Mouse (Mus musculus): Measurements from ENCODE around the gene Atf7ip2.

The Atf7ip2 gene

GRCm38 (mm10) chr16:10297696-10298644 lies 105.5 kb downstream of the Atf7ip2 start:
- no peak for DNase-seq (ENCODE audit: low spot score in 2 of 2)

- DNase-seq (ENCODE audit: low spot score in 2 of 2), result no peak
Observed at GRCm38 (mm10) chr16:10299637-10300036, 107.1 kb downstream of the Atf7ip2 start.

GRCm38 (mm10) chr16:10300231-10301186 lies 108.0 kb downstream of the Atf7ip2 start:
- no peak for DNase-seq (ENCODE audit: low spot score in 2 of 2)

All from urinary bladder, adult 18-20 months (tissue).